Mouse (Mus musculus) Patski (cell line): ENCODE measurements around the gene Sf3b1. TPM values are rescaled to one million over a fixed set of nuclear protein-coding genes. Genes with fewer than 3 reads are reported as not detected.

Source experiments
- ATAC-seq: fragments of 100-300 bp; one replicate; pipeline ENCODE4 v1.8.0; 2021
- CTCF ChIA-PET: fragments of 350-600 bp; sonication (Branson Sonifier 250); formaldehyde crosslinking; loops from one replicate; lab custom pipeline; 2022; ENCODE audit warnings: inconsistent platforms; lab: Charles Lee
- POLR2A ChIA-PET: fragments of 350-600 bp; sonication (Branson Sonifier 250); formaldehyde crosslinking; loops from one replicate; lab custom pipeline; 2022; ENCODE audit warnings: antibody characterized with exemption, inconsistent platforms; lab: Charles Lee
- DNase-seq: peaks from one replicate; pipeline ENCODE4 v3.0.0-alpha.2; 2011; ENCODE audit warnings: low read depth, low spot score
- H3K27me3 ChIP-seq: fragments of 371-371 bp; one replicate; pipeline ENCODE4 v1.5.1; 2021
- CTCF ChIP-seq: fragments of 100-300 bp; IDR thresholded peaks from one replicate; pipeline ENCODE4 v1.5.1; 2021
- in situ Hi-C: fragments of 300-500 bp; cut with MboI; formaldehyde crosslinking; loops from 3 replicates; pipeline ENCODE4 v1.11.1; 2018; ENCODE audit warnings: low pct_unique_long_range_greater_than_20kb, mixed read lengths
- polyA plus RNA-seq: library from polyadenylated mRNA; unstranded; gene quantifications from one replicate; pipeline ENCODE4 v1.2.3, GENCODE M21; 2021

Gene Sf3b1
- polyA plus RNA-seq, 1 experiment from 2014 or later = 147 TPM

- ATAC-seq (no peak), DNase-seq (no peak)
- in situ Hi-C loops = no loop called here
- ChIA-PET CTCF (interaction anchor here (1.3 kb wide), 1 partner anchor 11 kb away, joined by 3 read pairs; no protein-coding TSS in a partner anchor), POLR2A (no interaction called here)
- H3K27me3 ChIP-seq = no peaks in the 10 kb centered on the region
- TF ChIP-seq CTCF = no peak
These were observed 72.4 kb downstream of the Sf3b1 start for GRCm38 (mm10) chr1:54954856-54955255.

GRCm38 (mm10) chr1:54944648-54945047 is 82.6 kb downstream of the Sf3b1 start:
- no peaks in the 10 kb centered on the region for H3K27me3 ChIP-seq
- no peak for TF ChIP-seq CTCF
- ATAC-seq = no peak
- POLR2A ChIA-PET = no interaction called here
- CTCF ChIA-PET = interaction anchor here (1.7 kb wide), 1 partner anchor 10 kb away, joined by 6 read pairs; no protein-coding TSS in a partner anchor
- in situ Hi-C loops = no loop called here
- DNase-seq = no peak

- H3K27me3 ChIP-seq = no peaks in the 10 kb centered on the region
- ATAC-seq (no peak), DNase-seq (no peak)
- TF ChIP-seq CTCF = no peak
- in situ Hi-C loops = no loop called here
- ChIA-PET POLR2A (no interaction called here), CTCF (interaction anchor here (0.5 to 2.0 kb wide), 2 partner anchors 8 to 9 kb away, joined by 3 to 6 read pairs; no protein-coding TSS in a partner anchor)
These were observed 91.8 kb downstream of the Sf3b1 start for GRCm38 (mm10) chr1:54935466-54935865.

Other genes starting within 250 kb of the Sf3b1 start
- 31.2 TPM for gene Ankrd44, start 101.1 kb downstream of the Sf3b1 start, polyA plus RNA-seq
- 43.5 TPM for gene Coq10b, start 25.3 kb upstream of the Sf3b1 start, polyA plus RNA-seq
- gene Hspe1, start 60.7 kb upstream of the Sf3b1 start, polyA plus RNA-seq = 326 TPM
- gene Hspd1, start 60.8 kb upstream of the Sf3b1 start, polyA plus RNA-seq = 475 TPM
- 84.7 TPM for gene Mob4, start 103.8 kb upstream of the Sf3b1 start, polyA plus RNA-seq
- 3.8 TPM for gene Rftn2, start 199.3 kb upstream of the Sf3b1 start, polyA plus RNA-seq
- gene Mars2, start 209.7 kb upstream of the Sf3b1 start, polyA plus RNA-seq = 2.8 TPM